Mouse (Mus musculus) adrenal gland (tissue): ENCODE measurements around the gene Gm10563.

Experiments used
- intact Hi-C: fragments of 180-260 bp; cut with DNase I; formaldehyde crosslinking; loops from one replicate; pipeline ENCODE4 v1.15.1; 2025

The Gm10563 gene

GRCm38 (mm10) chr4:155653451-155654182 is 8.4 kb upstream of the Gm10563 start:
- intact Hi-C loops: no loop called here

- intact Hi-C loops: no loop called here
These were observed 7.9 kb upstream of the Gm10563 start, which contains the start of gene Mmp23 for GRCm38 (mm10) chr4:155653086-155653450. Mmp23 (minus strand) TSS chr4:155653384.

- intact Hi-C loops: no loop called here
These were observed 7.3 kb upstream of the Gm10563 start for GRCm38 (mm10) chr4:155652283-155653085.

GRCm38 (mm10) chr4:155651553-155652269 is 6.5 kb upstream of the Gm10563 start:
- intact Hi-C loops: no loop called here

GRCm38 (mm10) chr4:155649355-155649754 is 4.1 kb upstream of the Gm10563 start:
- intact Hi-C loops: no loop called here

GRCm38 (mm10) chr4:155645721-155646120 is 513 bp upstream of the Gm10563 start:
- intact Hi-C loops: no loop called here

- intact Hi-C loops: no loop called here
These were observed 1.7 kb downstream of the Gm10563 start for GRCm38 (mm10) chr4:155643531-155643930.

- intact Hi-C loops: no loop called here
These were observed 9.3 kb downstream of the Gm10563 start for GRCm38 (mm10) chr4:155635766-155636499.

GRCm38 (mm10) chr4:155630267-155630666 is 14.9 kb downstream of the Gm10563 start:
- intact Hi-C loops: no loop called here

GRCm38 (mm10) chr4:155624338-155625291 is 20.6 kb downstream of the Gm10563 start, which contains the start of gene Cdk11b:
Cdk11b (plus strand) TSS chr4:155624854.
- intact Hi-C loops: no loop called here

GRCm38 (mm10) chr4:155618321-155618720 is 26.9 kb downstream of the Gm10563 start:
- intact Hi-C loops: no loop called here

GRCm38 (mm10) chr4:155613264-155613663 is 31.9 kb downstream of the Gm10563 start:
- intact Hi-C loops: no loop called here

GRCm38 (mm10) chr4:155611860-155612259 is 33.3 kb downstream of the Gm10563 start:
- intact Hi-C loops: no loop called here

- intact Hi-C loops: no loop called here
These were observed 38.4 kb downstream of the Gm10563 start for GRCm38 (mm10) chr4:155606825-155607224.

GRCm38 (mm10) chr4:155605132-155605531 is 40.1 kb downstream of the Gm10563 start:
- intact Hi-C loops: no loop called here

GRCm38 (mm10) chr4:155603801-155604200 is 41.4 kb downstream of the Gm10563 start:
- intact Hi-C loops: loop anchor here (5.0 kb wide), 1 partner anchor 42 kb away; the partner anchor contains the start of gene Nadk

- intact Hi-C loops: loop anchor here (5.0 kb wide), 1 partner anchor 40 kb away; the partner anchor contains the start of gene Nadk
These were observed 42.5 kb downstream of the Gm10563 start for GRCm38 (mm10) chr4:155602753-155603152.

- intact Hi-C loops: loop anchor here (5.0 kb wide), 1 partner anchor 40 kb away; the partner anchor contains the start of gene Nadk
These were observed 43.2 kb downstream of the Gm10563 start for GRCm38 (mm10) chr4:155601997-155602456.
